Mouse (Mus musculus) intestine, postnatal 0 days (tissue): ENCODE measurements around the gene Aurkaip1. TPM values are rescaled to one million over a fixed set of nuclear protein-coding genes. Genes with fewer than 3 reads are reported as not detected.

Experiments used
- ATAC-seq: fragments of 200-750 bp; cut with Nextera tagmentation; 2 replicates; pipeline ENCODE4 v1.8.0; 2017; ENCODE audit warnings: mild to moderate bottlenecking, moderate TSS enrichment, moderate library complexity
- H3K27ac ChIP-seq: fragments of 300-500 bp; sonication (generic); 2 replicates; pipeline ENCODE4 v1.5.1; 2014; ENCODE audit warnings: mild to moderate bottlenecking, low read depth, low read length, moderate library complexity
- H3K27me3 ChIP-seq: fragments of 300-500 bp; sonication (generic); replicated peaks from 2 replicates; pipeline ENCODE4 v1.6.1; 2014; ENCODE audit warnings: low read length, mixed read lengths; ENCODE audit not compliant: control insufficient read depth, insufficient read depth
- H3K36me3 ChIP-seq: fragments of 300-500 bp; sonication (generic); 2 replicates; pipeline ENCODE4 v1.6.1; 2014; ENCODE audit warnings: mild to moderate bottlenecking, moderate library complexity; ENCODE audit not compliant: control insufficient read depth, insufficient read depth
- H3K4me1 ChIP-seq: fragments of 300-500 bp; sonication (generic); replicated peaks from 2 replicates; pipeline ENCODE4 v1.6.1; 2014; ENCODE audit warnings: antibody characterized with exemption, low read length, mixed read lengths; ENCODE audit not compliant: control insufficient read depth, insufficient read depth
- H3K4me2 ChIP-seq: fragments of 300-500 bp; sonication (generic); replicated peaks from 2 replicates; pipeline ENCODE4 v1.6.1; 2014; ENCODE audit warnings: low read depth, mild to moderate bottlenecking, moderate library complexity
- H3K4me3 ChIP-seq: fragments of 300-500 bp; sonication (generic); 2 replicates; pipeline ENCODE4 v1.5.1; 2014; ENCODE audit warnings: low read depth, low read length
- H3K9ac ChIP-seq: fragments of 300-500 bp; sonication (generic); 2 replicates; pipeline ENCODE4 v1.6.1; 2014; ENCODE audit warnings: mild to moderate bottlenecking, low read depth, low read length
- H3K9me3 ChIP-seq: fragments of 300-500 bp; sonication (generic); 2 replicates; pipeline ENCODE4 v1.6.1; 2016; ENCODE audit warnings: mixed run types; ENCODE audit not compliant: control insufficient read depth
- CTCF ChIP-seq: sonication (generic); IDR thresholded peaks from 2 replicates; pipeline ENCODE4 v1.5.1; 2016; ENCODE audit warnings: low read depth, mild to moderate bottlenecking, control low read depth, antibody characterized with exemption, moderate library complexity
- WGBS: fragments of 180-500 bp; shearing (Covaris S2); extraction: QIAGEN DNeasy Blood & Tissue Kit; methylation state at CpG from one replicate; pipeline ENCODE4 v1.1.7; 2014; 5-methylcytosine and 5-hydroxymethylcytosine counted together
- polyA plus RNA-seq: library from polyadenylated mRNA; unstranded; fragments of >200 nt; fragmentation: Nextera tagmentation; extraction: Ambion mirVana; gene quantifications from 2 replicates; pipeline ENCODE4 v1.2.1, GENCODE M21; 2015

Aurkaip1 gene
- polyA plus RNA-seq, 1 experiment from 2014 or later, result 152 TPM

DNA sequence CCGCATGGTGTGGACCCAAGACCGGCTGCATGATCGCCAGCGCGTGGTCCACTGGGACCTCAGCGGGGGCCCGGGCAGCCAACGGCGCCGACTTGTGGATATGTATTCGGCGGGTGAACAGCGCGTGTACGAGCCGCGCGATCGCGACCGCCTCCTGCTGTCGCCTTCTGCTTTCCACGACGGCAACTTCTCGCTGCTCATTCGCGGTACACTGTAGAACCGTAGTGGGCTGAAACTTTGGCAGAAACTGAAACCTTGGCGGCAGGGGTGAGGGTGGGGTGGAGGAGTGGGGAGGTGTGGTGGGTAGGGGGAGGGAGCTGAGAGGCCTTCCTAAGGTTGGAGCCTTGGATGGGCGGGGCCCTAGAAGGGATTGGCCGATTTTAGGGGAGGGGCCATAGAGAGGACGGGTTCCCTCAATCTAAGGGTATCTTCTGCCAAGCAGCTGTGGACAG is 10.0 kb downstream of the Aurkaip1 start:
- ATAC-seq, result peak; percentile 66
- peak overlapping the region; percentile 87 for H3K4me2 ChIP-seq
- H3K4me1 ChIP-seq, result no peaks in the 10 kb centered on the region
- no peaks in the 10 kb centered on the region for H3K27me3 ChIP-seq
- peak overlapping the region; percentile 50 for H3K4me3 ChIP-seq
- WGBS, result under 1% methylated on average over 32 of the region's 32 CpGs
- peak overlapping the region; percentile 55; the same call in 1 of the 2 replicates for H3K9ac ChIP-seq
- H3K27ac ChIP-seq, result 0 out of 2 replicates have a peak overlapping the region, but pooled peaks have one; percentile 2
- H3K36me3 ChIP-seq, result peaks cover 9% of the 10 kb centered on the region; the same call in 1 of the 2 replicates
- TF ChIP-seq CTCF, result peak; percentile 74
- no peaks in the 10 kb centered on the region for H3K9me3 ChIP-seq

DNA sequence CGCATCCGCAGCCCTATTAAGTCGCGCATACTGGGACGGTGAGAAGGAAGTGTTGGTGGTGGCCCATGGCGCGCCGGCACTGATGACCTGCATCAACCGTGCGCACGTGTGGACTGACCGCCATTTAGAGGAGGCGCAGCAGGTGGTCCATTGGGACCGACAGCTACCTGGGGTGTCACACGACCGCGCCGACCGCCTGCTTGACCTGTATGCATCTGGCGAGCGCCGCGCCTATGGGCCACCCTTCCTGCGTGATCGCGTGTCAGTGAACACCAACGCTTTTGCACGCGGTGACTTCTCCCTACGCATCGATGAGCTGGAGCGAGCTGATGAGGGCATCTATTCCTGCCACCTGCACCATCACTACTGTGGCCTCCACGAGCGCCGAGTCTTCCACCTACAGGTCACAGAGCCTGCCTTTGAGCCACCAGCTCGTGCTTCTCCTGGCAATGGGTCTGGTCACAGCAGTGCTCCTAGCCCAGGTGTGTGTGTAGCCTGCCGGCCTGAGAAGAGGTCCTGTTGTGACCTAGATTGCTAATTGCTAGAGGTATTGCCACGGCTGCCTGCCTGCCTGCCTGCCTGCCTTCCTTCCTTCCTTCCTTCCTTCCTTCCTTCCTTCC is 10.7 kb downstream of the Aurkaip1 start:
- Histone ChIP-seq H3K9ac (no peak overlapping the region), H3K9me3 (no peaks in the 10 kb centered on the region), H3K4me3 (peak overlapping the region; percentile 50), H3K27me3 (no peaks in the 10 kb centered on the region), H3K27ac (no peak overlapping the region), H3K4me1 (no peaks in the 10 kb centered on the region), H3K36me3 (peaks cover 9% of the 10 kb centered on the region; the same call in 1 of the 2 replicates), H3K4me2 (peak overlapping the region; percentile 87)
- TF ChIP-seq CTCF, result no peak
- 37% methylated on average over 38 of the region's 38 CpGs for WGBS
- no peak for ATAC-seq

DNA sequence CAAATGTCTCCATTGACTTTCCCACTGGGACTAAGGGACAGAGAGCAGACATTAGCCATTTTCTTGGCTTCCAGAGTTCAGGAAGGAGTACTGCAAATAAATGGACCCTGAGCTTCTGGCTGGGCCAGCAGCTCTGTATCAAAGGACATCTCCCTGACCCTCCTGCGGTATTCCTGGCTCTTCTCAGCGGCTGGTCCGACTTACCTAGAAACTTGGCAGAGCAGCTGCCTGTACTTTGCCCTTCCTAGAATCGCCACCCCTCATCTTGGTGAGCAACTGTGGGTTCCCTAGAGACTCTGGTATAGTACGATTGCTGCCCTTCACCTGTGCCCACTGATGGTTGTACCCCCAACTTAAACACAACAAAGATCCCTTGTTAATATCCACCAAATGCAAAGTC is 12.2 kb downstream of the Aurkaip1 start:
- Histone ChIP-seq H3K4me3 (no peak overlapping the region), H3K4me1 (no peaks in the 10 kb centered on the region), H3K4me2 (no peak overlapping the region), H3K36me3 (peaks cover 9% of the 10 kb centered on the region; the same call in 1 of the 2 replicates), H3K9me3 (no peaks in the 10 kb centered on the region), H3K9ac (no peak overlapping the region), H3K27ac (no peak overlapping the region), H3K27me3 (no peaks in the 10 kb centered on the region)
- ATAC-seq, result no peak
- 73% methylated on average over 5 of the region's 5 CpGs for WGBS
- TF ChIP-seq CTCF, result no peak

DNA sequence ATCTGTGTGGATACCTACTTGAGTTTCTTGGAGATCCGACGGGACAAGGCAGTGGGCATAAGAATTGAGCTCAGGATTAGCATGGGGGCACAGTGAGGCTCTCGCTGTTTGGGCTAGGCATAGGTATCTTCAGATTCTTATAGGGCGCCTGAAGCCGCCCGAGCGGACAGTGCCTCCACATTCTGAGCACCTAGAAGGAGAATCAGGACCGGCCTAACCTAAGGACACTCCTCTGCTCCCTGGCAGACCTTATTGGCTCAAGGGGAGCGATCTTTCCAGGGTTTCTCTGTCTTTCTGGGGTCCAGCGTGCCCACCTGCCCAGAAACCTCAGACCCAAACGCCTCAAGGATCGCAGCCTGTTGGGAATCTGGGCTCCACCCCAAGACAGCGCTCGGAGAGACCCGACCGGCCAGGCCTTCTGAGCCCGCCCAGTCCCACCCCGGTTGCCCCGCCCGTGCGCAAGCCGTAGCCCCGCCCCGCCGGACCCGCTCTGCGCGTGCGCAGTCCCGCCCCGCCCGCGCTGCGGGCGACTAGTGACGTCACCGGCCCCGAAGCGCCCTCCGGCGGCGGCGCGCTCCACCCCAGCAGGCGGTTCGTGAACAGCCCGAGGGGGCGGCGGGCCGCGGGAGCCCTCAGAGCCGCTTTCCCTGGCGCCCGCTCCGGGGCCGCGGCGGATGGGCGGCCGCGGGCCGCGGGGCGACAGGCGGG is 16.0 kb downstream of the Aurkaip1 start, which contains the start of gene Dvl1:
Gene Dvl1, plus strand, starts transcription at position 532 of the 708 bp plus-strand sequence.
- peak; percentile 87 for ATAC-seq
- Histone ChIP-seq H3K4me2 (peak within 1 kb of the TSS; percentile 98), H3K27me3 (no peaks in the 10 kb centered on the region), H3K9me3 (no peaks in the 10 kb centered on the region), H3K9ac (peak within 1 kb of the TSS; percentile 87), H3K36me3 (peaks cover 5% of the 10 kb centered on the region; the same call in 1 of the 2 replicates), H3K27ac (peak within 1 kb of the TSS; percentile 65), H3K4me1 (peaks cover 6% of the 10 kb centered on the region; the same call in 1 of the 2 replicates), H3K4me3 (peak within 1 kb of the TSS; percentile 75)
- WGBS, result 2% methylated on average over 36 of the region's 65 CpGs
- TF ChIP-seq CTCF, result peak; percentile 67

DNA sequence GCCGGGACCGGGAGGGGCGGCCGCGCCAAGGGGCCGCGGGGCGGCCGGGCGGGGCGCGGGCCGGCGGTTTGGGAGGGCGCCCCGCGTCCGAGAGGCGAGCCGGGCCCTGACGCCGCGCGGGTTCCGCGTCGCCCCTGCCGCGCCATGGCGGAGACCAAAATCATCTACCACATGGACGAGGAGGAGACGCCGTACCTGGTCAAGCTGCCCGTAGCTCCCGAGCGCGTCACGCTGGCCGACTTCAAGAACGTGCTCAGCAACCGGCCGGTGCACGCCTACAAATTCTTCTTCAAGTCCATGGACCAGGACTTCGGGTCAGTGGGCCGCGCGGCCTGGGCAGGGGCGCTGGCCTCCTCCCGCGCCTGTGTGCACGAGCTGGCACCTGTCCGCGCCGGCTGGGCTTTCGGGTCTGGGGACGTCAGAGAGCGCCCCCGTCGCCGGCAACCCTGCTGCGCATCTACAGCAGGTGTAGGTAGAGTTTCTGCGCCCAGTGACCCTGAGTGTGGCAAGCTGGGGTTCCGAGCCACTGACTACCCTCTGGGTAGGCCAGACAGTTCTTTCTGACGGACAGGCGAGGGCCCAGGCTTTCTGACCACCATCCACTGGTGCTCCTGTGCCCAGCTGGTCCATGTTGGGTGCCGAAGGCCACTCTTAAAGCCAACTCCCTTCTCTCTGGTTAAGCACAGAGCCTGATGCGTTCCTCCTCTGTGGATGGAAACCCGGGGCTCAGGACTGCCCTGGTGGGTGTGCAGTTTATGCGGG is 16.7 kb downstream of the Aurkaip1 start:
- ATAC-seq, result peak; percentile 40
- 1% methylated on average over 55 of the region's 69 CpGs for WGBS
- peak overlapping the region; percentile 65 for H3K27ac ChIP-seq
- peak overlapping the region; percentile 75 for H3K4me3 ChIP-seq
- peak overlapping the region; percentile 87 for H3K9ac ChIP-seq
- peak overlapping the region; percentile 98 for H3K4me2 ChIP-seq
- no peaks in the 10 kb centered on the region for H3K27me3 ChIP-seq
- peaks cover 1% of the 10 kb centered on the region; the same call in 1 of the 2 replicates for H3K36me3 ChIP-seq
- peaks cover 6% of the 10 kb centered on the region; the same call in 1 of the 2 replicates for H3K4me1 ChIP-seq
- peak; percentile 31 for TF ChIP-seq CTCF
- H3K9me3 ChIP-seq, result no peaks in the 10 kb centered on the region
